Mouse (Mus musculus): ENCODE measurements around the gene Lancl2.

Gene Lancl2

GRCm38 (mm10) chr6:57768948-57769525 is 66.7 kb downstream of the Lancl2 start:
- no peak for DNase-seq

- DNase-seq = no peak
These were observed 68.3 kb downstream of the Lancl2 start for GRCm38 (mm10) chr6:57770467-57771190.

- no peak for DNase-seq
These were observed 71.5 kb downstream of the Lancl2 start for GRCm38 (mm10) chr6:57773792-57774191.

GRCm38 (mm10) chr6:57780359-57780758 is 78.0 kb downstream of the Lancl2 start:
- DNase-seq = no peak

GRCm38 (mm10) chr6:57782658-57783057 is 80.3 kb downstream of the Lancl2 start:
- DNase-seq = no peak

- no peak for DNase-seq
These were observed 81.9 kb downstream of the Lancl2 start for GRCm38 (mm10) chr6:57784251-57784650.

GRCm38 (mm10) chr6:57787376-57787775 is 85.0 kb downstream of the Lancl2 start:
- no peak for DNase-seq

Measured in thymus, postnatal 14 days (tissue).